Mouse (Mus musculus) bone marrow, adult 2 months (tissue): ENCODE data around the gene Mpst.

Experiments
- CTCF ChIP-seq: fragments of 200-500 bp; IDR thresholded peaks from 2 replicates; pipeline ENCODE4 v1.5.1; 2011; ENCODE audit warnings: low read length, control low read depth; ENCODE audit not compliant: control insufficient read depth, insufficient read depth
- POLR2A ChIP-seq: fragments of 200-500 bp; IDR thresholded peaks from 2 replicates; pipeline ENCODE4 v1.6.1; 2011; ENCODE audit warnings: low read depth, mild to moderate bottlenecking, control low read depth, low read length, borderline replicate concordance; ENCODE audit not compliant: control insufficient read depth

DNA sequence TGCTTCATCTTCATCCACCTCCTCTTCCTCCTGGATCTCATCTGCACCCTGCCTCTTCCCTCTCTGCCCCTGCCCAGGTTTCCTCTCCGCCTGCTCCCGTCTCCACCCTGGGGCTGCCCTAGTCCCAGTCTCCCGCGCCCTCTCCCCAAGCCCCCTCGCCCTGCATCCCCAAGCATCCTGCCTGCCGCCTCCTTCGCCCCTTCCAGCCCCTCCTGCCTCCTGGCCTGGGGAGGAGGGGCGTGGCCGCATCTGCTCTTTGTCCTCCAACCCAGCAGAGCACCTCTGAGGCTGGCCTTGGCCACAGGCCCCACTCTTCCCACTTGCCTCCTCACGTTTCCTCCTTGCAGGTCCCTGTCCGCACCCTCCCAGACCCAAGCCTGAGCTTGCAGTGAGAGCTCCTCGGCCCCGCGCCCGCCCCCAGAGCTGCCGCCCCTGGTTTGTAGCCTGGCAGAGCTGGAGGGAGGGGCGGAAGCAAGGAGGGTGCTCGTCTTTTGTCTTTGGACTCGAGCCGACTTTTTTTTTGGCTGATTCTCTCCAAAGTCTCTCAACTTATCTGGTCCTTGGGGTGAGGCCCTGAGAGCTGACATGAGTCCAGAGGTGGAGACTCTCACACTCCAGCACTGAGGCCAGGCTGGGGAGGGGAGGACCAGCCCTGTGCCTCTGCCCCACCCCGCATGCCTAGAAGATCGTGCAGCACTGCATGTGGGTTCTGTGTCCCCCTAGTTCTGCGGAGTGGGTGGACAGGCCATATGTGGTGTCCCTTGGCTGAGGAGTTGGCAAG, 31.2 kb downstream of the Mpst start:
- TF ChIP-seq CTCF, result no peak
- TF ChIP-seq POLR2A, result no peak
